Mouse (Mus musculus) heart, postnatal 0 days (tissue): ENCODE data around the gene 4932438H23Rik. TPM values are rescaled to one million over a fixed set of nuclear protein-coding genes. Genes with fewer than 3 reads are reported as not detected.

Experiments used
- ATAC-seq: fragments of 200-750 bp; cut with Nextera tagmentation; 2 replicates; pipeline ENCODE4 v1.8.0; 2017; ENCODE audit warnings: low read depth, moderate number of reproducible peaks, moderate library complexity; ENCODE audit not compliant: insufficient read depth
- DNase-seq: peaks from one replicate; pipeline ENCODE4 v3.0.0-alpha.2; 2016; ENCODE audit warnings: low spot score
- H3K27ac ChIP-seq: fragments of 300-500 bp; sonication (generic); 2 replicates; pipeline ENCODE4 v1.5.1; 2014; ENCODE audit warnings: low read depth, mild to moderate bottlenecking
- H3K27me3 ChIP-seq: fragments of 300-500 bp; sonication (generic); 2 replicates; pipeline ENCODE4 v1.6.1; 2014; ENCODE audit warnings: low read length, mixed read lengths; ENCODE audit not compliant: control insufficient read depth, insufficient read depth
- H3K36me3 ChIP-seq: fragments of 300-500 bp; sonication (generic); replicated peaks from 2 replicates; pipeline ENCODE4 v1.6.1; 2014; ENCODE audit warnings: low read length, mixed read lengths; ENCODE audit not compliant: control insufficient read depth, insufficient read depth
- H3K4me1 ChIP-seq: fragments of 300-500 bp; sonication (generic); 2 replicates; pipeline ENCODE4 v1.6.1; 2014; ENCODE audit warnings: antibody characterized with exemption; ENCODE audit not compliant: control insufficient read depth, insufficient read depth
- H3K4me2 ChIP-seq: fragments of 300-500 bp; sonication (generic); 2 replicates; pipeline ENCODE4 v1.6.1; 2014; ENCODE audit warnings: low read depth, mild to moderate bottlenecking, low read length, moderate library complexity
- H3K4me3 ChIP-seq: fragments of 300-500 bp; sonication (generic); 2 replicates; pipeline ENCODE4 v1.5.1; 2014; ENCODE audit warnings: low read depth, low read length
- H3K9ac ChIP-seq: fragments of 300-500 bp; sonication (generic); replicated peaks from 2 replicates; pipeline ENCODE4 v1.6.1; 2014; ENCODE audit warnings: low read depth, low read length, mixed read lengths
- H3K9me3 ChIP-seq: fragments of 300-500 bp; sonication (generic); replicated peaks from 2 replicates; pipeline ENCODE4 v1.6.1; 2016; ENCODE audit warnings: low read length; ENCODE audit not compliant: control insufficient read depth
- CTCF ChIP-seq: IDR thresholded peaks from 2 replicates; pipeline ENCODE4 v1.5.1; 2016; ENCODE audit warnings: antibody characterized with exemption, control low read depth, low read depth
- EP300 ChIP-seq: IDR thresholded peaks from 2 replicates; pipeline ENCODE4 v1.6.1; 2016; ENCODE audit warnings: antibody characterized with exemption, low read depth
- WGBS: fragments of 180-500 bp; shearing (Covaris S2); extraction: QIAGEN DNeasy Blood & Tissue Kit; methylation state at CpG from one replicate; pipeline ENCODE4 v1.1.7; 2014; 5-methylcytosine and 5-hydroxymethylcytosine counted together
- polyA plus RNA-seq: library from polyadenylated mRNA; unstranded; fragments of >200 nt; fragmentation: Nextera tagmentation; extraction: Ambion mirVana; gene quantifications from 2 replicates; pipeline ENCODE4 v1.2.1, GENCODE M21; 2015
- total RNA-seq: library from RNA; depleted of rRNA; stranded (reverse); fragments of >200 nt; gene quantifications from 2 replicates; pipeline ENCODE4 v1.2.3, GENCODE M21; 2014; ENCODE audit warnings: low replicate concordance

4932438H23Rik gene
- total and polyA plus RNA-seq, 2 experiments from 2014 or later = 0.11 to 0.14 TPM

DNA sequence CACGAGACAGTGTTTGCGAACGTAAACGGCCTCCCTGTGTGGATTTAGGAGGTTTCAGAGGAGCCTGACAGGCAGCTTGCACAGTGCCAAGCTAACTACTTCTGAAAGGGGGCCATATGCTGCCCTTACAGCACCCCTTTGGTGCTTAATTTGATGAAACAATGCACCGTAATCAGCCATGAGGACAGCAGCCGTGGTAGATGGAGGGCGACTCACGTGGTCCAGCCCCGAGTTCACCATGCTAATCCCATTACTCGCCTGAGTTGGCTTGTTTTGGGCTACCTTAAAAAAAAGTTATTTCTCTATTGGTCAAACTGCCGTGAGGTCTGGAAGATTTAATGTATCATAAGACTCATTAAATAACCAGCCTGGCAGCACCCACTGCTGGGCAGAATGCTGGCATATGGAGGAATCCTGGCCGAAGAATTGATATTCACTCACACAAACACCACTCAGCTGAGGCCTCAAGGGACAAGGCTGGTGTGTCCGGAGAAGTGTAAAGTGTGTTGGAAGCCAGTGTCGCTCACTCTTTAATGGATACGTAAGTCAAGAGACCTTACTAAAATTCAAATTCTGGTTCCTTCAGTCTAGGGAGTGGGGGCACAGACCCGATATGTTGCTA, 4.6 kb upstream of the 4932438H23Rik start:
- H3K4me1 ChIP-seq = no peaks in the 10 kb centered on the region
- no peak overlapping the region for H3K27ac ChIP-seq
- no peak overlapping the region for H3K4me3 ChIP-seq
- ATAC-seq (no peak), DNase-seq (no peak)
- no peaks in the 10 kb centered on the region for H3K36me3 ChIP-seq
- WGBS = 79% methylated on average over 16 of the region's 16 CpGs
- H3K9me3 ChIP-seq = no peaks in the 10 kb centered on the region
- H3K4me2 ChIP-seq = no peak overlapping the region
- no peaks in the 10 kb centered on the region; the same call in 1 of the 2 replicates for H3K27me3 ChIP-seq
- TF ChIP-seq CTCF (no peak), EP300 (no peak)
- no peak overlapping the region for H3K9ac ChIP-seq

DNA sequence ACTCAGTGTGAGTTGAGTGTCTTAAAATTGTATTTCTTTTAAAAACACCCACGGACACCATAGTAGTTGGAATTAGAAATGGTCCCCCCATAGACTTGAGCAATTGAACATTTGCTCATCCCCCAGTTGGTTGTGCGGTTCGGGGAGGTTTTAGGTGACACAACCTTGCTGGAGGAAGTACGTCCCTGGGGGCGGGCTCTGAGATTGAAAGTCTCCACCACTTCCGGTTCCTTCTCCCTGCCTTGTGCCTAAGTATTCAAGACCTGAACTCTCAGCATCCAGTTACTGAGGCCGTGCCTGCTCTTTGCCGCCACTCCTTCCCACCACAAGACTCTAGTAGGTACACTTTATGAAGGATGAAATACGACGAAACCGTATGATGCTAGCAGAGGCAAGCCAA, 2.9 kb upstream of the 4932438H23Rik start:
- ATAC-seq = no peak
- Histone ChIP-seq H3K27me3 (no peaks in the 10 kb centered on the region), H3K27ac (no peak overlapping the region), H3K36me3 (no peaks in the 10 kb centered on the region), H3K9ac (no peak overlapping the region), H3K9me3 (no peaks in the 10 kb centered on the region), H3K4me2 (no peak overlapping the region), H3K4me1 (no peaks in the 10 kb centered on the region), H3K4me3 (no peak overlapping the region)
- no peak for DNase-seq
- TF ChIP-seq CTCF = no peak
- WGBS = 84% methylated on average over 11 of the region's 11 CpGs

GRCm38 (mm10) chr16:91096984-91097506, 2.1 kb upstream of the 4932438H23Rik start:
- Histone ChIP-seq H3K4me1 (no peaks in the 10 kb centered on the region), H3K9ac (no peak overlapping the region), H3K4me2 (no peak overlapping the region), H3K9me3 (no peaks in the 10 kb centered on the region), H3K27ac (no peak overlapping the region), H3K4me3 (no peak overlapping the region), H3K27me3 (no peaks in the 10 kb centered on the region), H3K36me3 (no peaks in the 10 kb centered on the region)
- no peak for ATAC-seq
- no peak for DNase-seq
- TF ChIP-seq CTCF (no peak), EP300 (no peak)
- WGBS = 81% methylated on average over 4 of the region's 4 CpGs

DNA sequence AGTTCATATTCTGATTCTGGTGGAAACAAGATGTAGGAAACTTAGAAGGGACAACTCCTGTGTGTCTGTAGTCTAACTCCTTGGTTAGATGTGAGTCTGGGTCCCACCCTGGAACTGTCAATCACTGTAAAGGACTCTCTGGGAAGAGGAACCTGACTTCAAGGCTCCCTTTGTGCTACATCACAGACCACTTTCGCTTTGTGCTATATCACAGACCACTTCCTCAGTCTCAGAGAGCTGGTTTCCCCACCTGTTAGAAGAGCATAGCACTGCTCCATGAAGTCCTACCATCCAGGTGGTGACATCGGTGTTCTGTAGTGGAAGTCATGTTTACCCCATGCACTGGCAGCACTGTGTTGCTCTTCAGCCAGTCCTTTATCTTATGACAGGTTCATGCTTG, 1.1 kb upstream of the 4932438H23Rik start:
- ATAC-seq (no peak), DNase-seq (no peak)
- no peaks in the 10 kb centered on the region for H3K9me3 ChIP-seq
- H3K27me3 ChIP-seq = no peaks in the 10 kb centered on the region
- no peaks in the 10 kb centered on the region for H3K36me3 ChIP-seq
- no peak overlapping the region for H3K9ac ChIP-seq
- H3K27ac ChIP-seq = no peak overlapping the region
- 69% methylated on average over 2 of the region's 2 CpGs for WGBS
- TF ChIP-seq CTCF = no peak
- TF ChIP-seq EP300 = no peak
- H3K4me1 ChIP-seq = no peaks in the 10 kb centered on the region
- H3K4me2 ChIP-seq = no peak overlapping the region
- H3K4me3 ChIP-seq = no peak overlapping the region

DNA sequence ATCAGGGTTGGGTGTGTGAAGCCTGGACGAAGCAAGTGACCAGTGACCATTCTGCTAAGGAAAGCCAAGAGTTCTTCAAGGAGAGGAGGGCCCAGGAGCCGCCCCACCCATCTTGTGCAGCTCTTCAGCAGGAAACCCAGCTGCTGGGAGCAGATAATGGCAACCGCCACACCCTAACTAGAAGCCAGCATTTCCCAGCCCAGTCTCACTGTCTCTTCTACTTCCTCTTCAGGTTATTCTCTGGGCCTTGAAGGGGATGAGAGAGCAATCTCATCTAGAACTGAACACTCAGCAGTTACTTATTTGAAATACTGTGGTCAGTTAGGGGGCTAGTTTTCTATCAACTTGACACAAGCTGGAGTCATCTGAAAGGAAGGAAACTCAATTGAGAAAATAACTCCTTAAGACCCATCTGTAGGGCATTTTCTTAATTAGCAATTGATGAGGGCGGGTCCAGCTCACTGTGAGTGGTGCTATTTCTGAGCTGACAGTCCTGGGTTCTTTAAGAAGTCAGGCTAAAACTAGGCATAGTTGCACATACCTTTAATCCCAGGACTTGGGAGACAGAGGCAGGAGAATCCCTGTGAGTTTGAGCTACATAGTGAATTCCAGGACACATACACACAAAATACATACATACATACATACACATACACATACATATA, 8.1 kb downstream of the 4932438H23Rik start:
- Histone ChIP-seq H3K9me3 (no peaks in the 10 kb centered on the region), H3K4me3 (no peak overlapping the region), H3K4me1 (no peaks in the 10 kb centered on the region), H3K36me3 (no peaks in the 10 kb centered on the region), H3K4me2 (no peak overlapping the region), H3K27me3 (peaks cover 3% of the 10 kb centered on the region; the same call in 1 of the 2 replicates), H3K9ac (no peak overlapping the region), H3K27ac (no peak overlapping the region)
- TF ChIP-seq EP300 (no peak), CTCF (no peak)
- ATAC-seq (no peak), DNase-seq (peak; percentile 4)
- WGBS = 56% methylated on average over 4 of the region's 4 CpGs
